Mouse (Mus musculus) limb, embryonic 10.5 days (tissue): Measurements from ENCODE around the gene Pik3ap1. TPM values are rescaled to one million over a fixed set of nuclear protein-coding genes. Genes with fewer than 3 reads are reported as not detected.
"Not testable (repeated sequence)": the region's sequence is repeated elsewhere in the genome, so short reads cannot be mapped to it uniquely, and the experiment has no call there.

Source experiments
- DNase-seq: peaks from one replicate; pipeline ENCODE4 v3.0.0-alpha.2; 2017; ENCODE audit warnings: low spot score
- H3K27ac ChIP-seq: fragments of 300-500 bp; sonication (generic); 2 replicates; pipeline ENCODE4 v1.5.1; 2016; ENCODE audit warnings: mild to moderate bottlenecking
- H3K27me3 ChIP-seq: fragments of 300-500 bp; sonication (generic); 2 replicates; pipeline ENCODE4 v1.6.1; 2016; ENCODE audit warnings: low read depth, mild to moderate bottlenecking; ENCODE audit not compliant: poor library complexity, severe bottlenecking
- H3K36me3 ChIP-seq: fragments of 300-500 bp; sonication (generic); 2 replicates; pipeline ENCODE4 v1.6.1; 2016; ENCODE audit warnings: mild to moderate bottlenecking, moderate library complexity
- H3K4me1 ChIP-seq: fragments of 300-500 bp; sonication (generic); 2 replicates; pipeline ENCODE4 v1.6.1; 2016
- H3K4me3 ChIP-seq: fragments of 300-500 bp; sonication (generic); 2 replicates; pipeline ENCODE4 v1.5.1; 2016; ENCODE audit warnings: mild to moderate bottlenecking, moderate library complexity
- H3K9me3 ChIP-seq: fragments of 300-500 bp; sonication (generic); replicated peaks from 2 replicates; pipeline ENCODE4 v1.6.1; 2016; ENCODE audit warnings: mild to moderate bottlenecking
- WGBS: fragments of 180-500 bp; shearing (Covaris S2); methylation state at CpG from one replicate; pipeline ENCODE4 v1.1.7; 2016; 5-methylcytosine and 5-hydroxymethylcytosine counted together
- polyA plus RNA-seq: library from polyadenylated mRNA; unstranded; fragments of >200 nt; fragmentation: Nextera tagmentation; extraction: Ambion mirVana; gene quantifications from 2 replicates; pipeline ENCODE4 v1.2.1, GENCODE M21; 2016

Gene Pik3ap1
- polyA plus RNA-seq, 1 experiment from 2014 or later: 0.96 TPM

DNA sequence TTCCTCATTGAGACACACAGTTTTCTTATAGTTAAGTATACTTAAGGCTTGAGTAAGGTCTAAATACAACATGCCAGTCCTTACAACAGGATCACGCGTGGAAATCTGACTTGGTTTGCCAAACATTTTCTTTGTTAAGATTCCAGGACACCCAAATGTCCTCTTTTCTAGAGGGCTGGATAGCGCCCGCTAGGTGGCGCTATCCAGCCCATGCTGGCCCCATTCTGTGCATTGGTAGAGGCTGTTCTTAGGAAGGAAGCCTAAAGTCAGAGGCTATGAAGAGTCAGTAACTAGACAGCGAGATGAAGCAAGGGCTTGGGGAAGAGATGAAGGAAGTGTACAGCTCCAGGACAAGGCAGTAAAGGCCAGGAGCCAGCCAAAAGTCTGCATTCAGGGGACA is 71.2 kb downstream of the Pik3ap1 start:
- H3K27me3 ChIP-seq: peaks cover 81% of the 10 kb centered on the region
- no peak for DNase-seq
- no peak overlapping the region for H3K27ac ChIP-seq
- H3K36me3 ChIP-seq: no peaks in the 10 kb centered on the region
- H3K4me1 ChIP-seq: peaks cover 28% of the 10 kb centered on the region
- H3K9me3 ChIP-seq: no peaks in the 10 kb centered on the region
- 22% methylated on average over 6 of the region's 6 CpGs for WGBS
- no peak overlapping the region for H3K4me3 ChIP-seq

DNA sequence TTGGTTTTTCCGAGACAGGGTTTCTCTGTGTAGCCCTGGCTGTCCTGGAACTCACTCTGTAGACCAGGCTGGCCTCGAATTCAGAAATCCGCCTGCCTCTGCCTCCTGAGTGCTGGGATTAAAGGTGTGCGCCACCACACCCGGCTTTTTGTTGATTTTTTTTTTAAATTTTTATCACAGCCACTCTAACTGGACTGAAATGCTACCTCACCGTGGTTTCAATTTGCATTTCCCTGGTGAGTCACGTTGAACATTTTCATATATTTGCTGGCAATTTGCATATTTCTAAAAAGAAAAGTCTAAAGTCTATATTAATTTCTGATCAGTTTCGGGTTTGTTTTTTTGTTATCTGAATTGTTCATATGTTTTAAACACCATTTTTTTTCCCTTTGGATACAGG is 72.3 kb downstream of the Pik3ap1 start:
- not testable (repeated sequence) for H3K27ac ChIP-seq, DNase-seq, H3K9me3 ChIP-seq, H3K4me3 ChIP-seq, H3K36me3 ChIP-seq
- Histone ChIP-seq H3K4me1 (peaks cover 28% of the 10 kb centered on the region), H3K27me3 (peaks cover 82% of the 10 kb centered on the region)
- WGBS: 95% methylated on average over 8 of the region's 8 CpGs

DNA sequence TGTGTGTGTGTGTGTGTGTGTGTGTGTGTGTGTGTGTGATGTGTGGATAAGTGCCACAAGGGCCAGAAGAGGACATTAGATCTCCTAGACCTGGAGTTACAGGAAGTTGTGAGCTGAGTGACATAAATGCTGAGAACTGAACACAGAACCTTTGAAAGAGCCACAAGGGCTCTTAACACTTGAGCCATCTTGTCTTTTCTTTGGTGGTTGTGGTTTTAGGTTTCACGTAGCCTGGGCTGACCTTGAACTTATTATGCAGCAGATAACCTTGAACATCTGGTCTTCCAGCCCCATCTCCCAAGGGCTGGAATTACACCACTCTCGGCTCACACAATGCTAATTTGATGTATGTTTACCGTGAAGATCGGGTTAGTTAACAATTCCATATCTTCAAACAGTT is 72.9 kb downstream of the Pik3ap1 start:
- H3K4me1 ChIP-seq: peaks cover 26% of the 10 kb centered on the region
- H3K27me3 ChIP-seq: peaks cover 84% of the 10 kb centered on the region
- H3K9me3 ChIP-seq: no peaks in the 10 kb centered on the region
- no peaks in the 10 kb centered on the region for H3K36me3 ChIP-seq
- no peak overlapping the region for H3K4me3 ChIP-seq
- no peak overlapping the region for H3K27ac ChIP-seq
- WGBS: 78% methylated on average over 4 of the region's 4 CpGs
- no peak for DNase-seq

DNA sequence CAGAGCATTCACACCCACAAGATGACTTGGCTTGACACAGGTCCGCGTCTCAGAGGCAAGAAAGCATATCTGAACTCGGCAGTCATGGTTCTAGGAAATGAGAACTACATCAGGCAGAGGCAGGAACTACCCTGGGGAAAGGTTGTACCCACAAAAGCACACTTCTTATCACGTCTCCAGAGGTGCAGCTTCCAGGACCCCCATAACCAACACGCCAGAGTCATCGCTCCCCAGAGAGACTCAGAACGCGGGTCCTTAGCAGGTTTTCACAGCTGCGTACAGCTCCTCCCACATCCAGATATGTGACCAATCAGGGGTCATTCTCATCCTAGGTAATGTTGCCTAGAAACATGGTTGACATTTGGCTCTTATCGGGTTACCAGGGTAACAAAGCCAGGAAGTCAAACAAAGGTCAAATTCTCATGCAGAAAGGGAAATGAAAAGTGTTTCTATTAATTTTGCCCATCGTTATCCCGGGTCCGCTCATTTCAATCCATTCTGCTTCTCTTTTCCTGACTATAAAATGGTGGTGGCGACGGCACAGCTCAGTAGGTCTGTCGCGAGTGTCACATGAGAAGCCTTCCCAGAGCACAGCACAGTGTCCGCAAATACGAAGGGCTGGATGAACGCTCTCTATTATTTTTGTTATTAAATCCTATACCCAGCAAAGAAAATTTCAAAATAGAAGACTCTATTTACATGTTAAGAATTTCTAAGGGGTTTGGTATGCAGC is 73.8 kb downstream of the Pik3ap1 start:
- no peak overlapping the region for H3K27ac ChIP-seq
- peaks cover 84% of the 10 kb centered on the region for H3K27me3 ChIP-seq
- H3K4me3 ChIP-seq: peak overlapping the region; percentile 37
- no peak for DNase-seq
- 34% methylated on average over 20 of the region's 20 CpGs for WGBS
- no peaks in the 10 kb centered on the region for H3K9me3 ChIP-seq
- peaks cover 18% of the 10 kb centered on the region; the same call in 1 of the 2 replicates for H3K4me1 ChIP-seq
- H3K36me3 ChIP-seq: no peaks in the 10 kb centered on the region

DNA sequence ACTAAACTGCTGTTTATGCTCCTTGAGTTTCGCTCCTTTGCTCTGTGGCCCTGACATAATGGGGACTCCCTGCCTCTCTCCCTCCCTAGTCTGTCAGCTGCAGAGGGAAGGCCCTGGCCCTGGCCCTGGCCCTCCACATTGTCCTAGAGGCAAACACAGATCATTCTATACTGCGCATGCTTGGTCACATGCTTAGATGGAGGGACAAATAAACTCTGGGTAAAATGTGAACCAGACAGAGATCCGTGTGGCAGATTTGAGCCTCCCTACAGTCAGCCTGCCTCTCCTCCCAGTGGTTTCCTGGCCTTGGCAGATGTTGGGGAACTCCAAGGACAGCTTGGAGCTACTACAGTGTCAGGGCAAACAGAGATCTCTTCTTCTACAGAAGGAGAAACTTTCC is 81.0 kb downstream of the Pik3ap1 start:
- no peak for DNase-seq
- peaks cover 48% of the 10 kb centered on the region for H3K4me1 ChIP-seq
- H3K36me3 ChIP-seq: no peaks in the 10 kb centered on the region
- H3K9me3 ChIP-seq: no peaks in the 10 kb centered on the region
- 68% methylated on average over 3 of the region's 3 CpGs for WGBS
- H3K27me3 ChIP-seq: peaks cover 95% of the 10 kb centered on the region
- H3K4me3 ChIP-seq: no peak overlapping the region
- H3K27ac ChIP-seq: peak overlapping the region; percentile 59; the same call in 1 of the 2 replicates

DNA sequence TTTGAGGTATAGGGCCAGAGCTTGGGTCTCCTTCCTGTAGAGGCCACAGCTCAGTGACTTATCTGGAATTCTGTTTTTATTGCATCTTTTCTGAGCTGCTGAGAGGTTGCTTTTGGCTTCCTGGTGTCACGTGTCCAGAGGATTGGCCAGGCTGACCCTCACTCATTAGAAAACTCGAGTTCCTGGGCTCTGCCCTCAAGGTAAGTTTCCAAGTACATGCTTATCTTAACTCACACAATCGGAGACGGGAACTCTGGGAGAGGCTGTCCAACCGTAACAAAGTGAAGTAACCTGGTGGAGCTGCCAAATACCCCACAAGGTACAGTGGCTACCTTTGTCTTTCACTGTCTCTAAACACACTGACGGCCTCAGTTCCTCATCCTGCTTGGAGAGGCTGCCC is 81.5 kb downstream of the Pik3ap1 start:
- no peak for DNase-seq
- H3K4me3 ChIP-seq: no peak overlapping the region
- peak overlapping the region; percentile 59; the same call in 1 of the 2 replicates for H3K27ac ChIP-seq
- H3K4me1 ChIP-seq: peaks cover 48% of the 10 kb centered on the region
- H3K36me3 ChIP-seq: no peaks in the 10 kb centered on the region
- WGBS: 56% methylated on average over 6 of the region's 6 CpGs
- no peaks in the 10 kb centered on the region for H3K9me3 ChIP-seq
- peaks cover 95% of the 10 kb centered on the region for H3K27me3 ChIP-seq

DNA sequence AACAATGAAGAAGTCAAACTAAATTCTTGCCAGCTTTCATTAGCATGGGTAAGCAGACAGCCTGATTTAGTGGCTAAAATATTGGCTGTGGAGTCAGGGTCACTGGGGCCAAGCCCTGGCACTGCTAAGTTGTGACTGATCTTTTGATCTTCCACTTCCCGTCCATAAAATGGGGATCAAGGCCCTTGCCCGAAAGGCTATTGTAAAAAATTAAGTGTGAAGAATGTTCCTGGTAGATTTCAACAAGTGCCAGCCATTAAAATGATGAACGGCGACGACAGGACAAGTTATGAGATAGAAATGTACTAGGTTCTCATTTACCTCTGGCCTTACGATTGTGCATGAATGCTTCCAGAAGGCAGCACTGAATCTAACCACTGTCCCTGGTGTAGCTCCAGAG is 83.0 kb downstream of the Pik3ap1 start:
- Histone ChIP-seq H3K36me3 (no peaks in the 10 kb centered on the region), H3K27me3 (peaks cover 95% of the 10 kb centered on the region), H3K27ac (no peak overlapping the region), H3K9me3 (no peaks in the 10 kb centered on the region), H3K4me1 (peaks cover 48% of the 10 kb centered on the region), H3K4me3 (no peak overlapping the region)
- 24% methylated on average over 6 of the region's 6 CpGs for WGBS
- peak; percentile 83 for DNase-seq

DNA sequence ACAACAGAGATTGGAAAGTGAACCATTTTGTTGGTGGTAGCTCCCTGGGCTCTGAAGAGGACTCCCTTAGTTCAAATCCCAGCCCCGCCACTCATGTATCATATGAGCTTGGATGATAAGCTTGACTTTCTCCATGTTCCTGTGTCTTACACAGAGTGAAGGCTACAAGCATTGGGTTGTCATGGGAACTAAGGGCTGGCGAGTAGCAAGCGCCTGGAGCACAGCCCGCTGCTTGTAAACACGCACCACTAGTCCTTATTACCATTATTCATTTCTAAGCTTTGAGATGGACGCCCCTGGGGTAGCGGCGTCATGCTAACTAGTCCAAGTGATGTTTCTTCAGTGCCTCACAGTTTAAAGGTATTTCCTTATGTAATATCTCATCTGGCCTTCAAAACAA is 85.5 kb downstream of the Pik3ap1 start:
- no peaks in the 10 kb centered on the region for H3K9me3 ChIP-seq
- peaks cover 43% of the 10 kb centered on the region for H3K4me1 ChIP-seq
- WGBS: 89% methylated on average over 8 of the region's 8 CpGs
- peaks cover 95% of the 10 kb centered on the region for H3K27me3 ChIP-seq
- no peak overlapping the region for H3K27ac ChIP-seq
- DNase-seq: no peak
- no peak overlapping the region for H3K4me3 ChIP-seq
- H3K36me3 ChIP-seq: no peaks in the 10 kb centered on the region

DNA sequence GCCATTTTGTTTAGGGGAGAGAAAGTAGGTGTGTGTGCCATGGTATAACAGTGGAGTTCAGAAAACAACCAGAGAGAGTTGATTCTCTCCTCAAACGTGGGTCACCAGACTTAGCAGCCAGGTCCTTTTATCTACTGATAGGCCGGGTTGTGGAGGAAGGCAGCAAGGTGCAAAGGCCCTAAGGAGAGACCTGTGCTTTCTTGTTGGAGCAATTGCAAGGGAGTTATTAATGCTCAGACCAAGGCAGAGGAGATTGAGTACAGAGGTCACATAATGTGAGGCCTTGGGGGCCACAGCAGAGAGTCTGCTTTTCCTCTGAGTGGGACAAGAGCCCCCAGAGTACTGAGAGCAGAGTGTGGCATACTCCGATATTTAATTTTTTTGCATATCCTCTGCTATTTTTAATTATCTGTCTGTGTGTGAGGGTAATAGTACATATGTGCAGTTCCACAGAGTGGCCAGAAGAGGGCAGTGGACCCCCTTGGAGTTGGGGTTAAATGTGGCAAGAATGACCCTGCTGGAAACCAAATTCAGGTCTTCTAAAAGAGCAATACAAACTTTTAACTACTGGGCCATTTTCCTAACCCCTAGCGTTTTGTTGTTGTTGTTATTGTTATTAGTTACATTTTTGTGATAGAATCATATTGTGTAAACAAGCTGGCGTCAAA is 93.8 kb downstream of the Pik3ap1 start:
- H3K27ac ChIP-seq: no peak overlapping the region
- no peaks in the 10 kb centered on the region for H3K4me1 ChIP-seq
- DNase-seq: no peak
- no peaks in the 10 kb centered on the region for H3K9me3 ChIP-seq
- 56% methylated on average over 5 of the region's 5 CpGs for WGBS
- peaks cover 93% of the 10 kb centered on the region for H3K27me3 ChIP-seq
- H3K36me3 ChIP-seq: no peaks in the 10 kb centered on the region
- no peak overlapping the region for H3K4me3 ChIP-seq

DNA sequence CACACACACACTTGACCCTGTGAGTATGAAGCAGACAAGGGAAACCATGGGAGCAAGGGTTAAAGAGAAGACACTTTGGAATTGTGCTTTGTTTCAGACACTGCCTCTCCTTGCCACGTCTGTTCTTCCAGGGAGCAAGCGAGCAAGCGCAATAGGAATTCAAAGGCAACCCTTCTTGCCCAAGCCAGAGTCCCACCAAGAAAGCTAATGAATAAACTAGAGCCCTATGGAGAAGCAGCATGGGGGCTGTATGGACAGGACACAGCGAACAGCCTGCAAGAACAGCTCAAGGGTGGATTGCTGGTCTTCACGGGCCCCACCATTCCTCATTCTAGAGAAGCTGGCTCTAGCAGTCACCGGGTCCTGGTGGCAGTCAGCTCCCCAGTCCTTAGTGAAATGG is 96.3 kb downstream of the Pik3ap1 start:
- no peaks in the 10 kb centered on the region for H3K36me3 ChIP-seq
- peaks cover 13% of the 10 kb centered on the region for H3K4me1 ChIP-seq
- no peaks in the 10 kb centered on the region for H3K9me3 ChIP-seq
- no peak for DNase-seq
- no peak overlapping the region for H3K4me3 ChIP-seq
- no peak overlapping the region for H3K27ac ChIP-seq
- peaks cover 91% of the 10 kb centered on the region for H3K27me3 ChIP-seq
- 80% methylated on average over 6 of the region's 6 CpGs for WGBS

DNA sequence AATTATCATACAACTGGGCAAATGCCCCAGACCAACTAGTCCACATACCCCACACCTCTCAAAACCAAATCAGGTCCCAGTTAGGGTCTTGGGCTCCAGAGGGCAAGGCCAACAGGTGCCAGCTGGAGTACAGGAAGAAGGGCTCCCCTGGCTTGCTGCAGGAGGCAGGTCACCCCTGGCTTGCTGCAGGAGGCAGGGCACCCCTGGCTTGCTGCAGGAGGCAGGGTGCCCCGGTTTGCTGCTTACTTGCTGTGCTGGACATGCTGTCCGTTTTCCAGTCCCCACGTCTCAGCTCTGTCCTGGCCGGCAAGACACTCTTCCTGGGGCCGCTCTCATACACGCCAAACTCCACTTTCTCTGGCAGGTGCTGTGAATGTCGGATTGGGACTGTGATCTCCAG is 97.7 kb downstream of the Pik3ap1 start:
- WGBS: 88% methylated on average over 7 of the region's 7 CpGs
- Histone ChIP-seq H3K4me1 (peaks cover 14% of the 10 kb centered on the region), H3K4me3 (no peak overlapping the region), H3K36me3 (no peaks in the 10 kb centered on the region), H3K9me3 (no peaks in the 10 kb centered on the region), H3K27me3 (peaks cover 86% of the 10 kb centered on the region), H3K27ac (no peak overlapping the region)
- no peak for DNase-seq

DNA sequence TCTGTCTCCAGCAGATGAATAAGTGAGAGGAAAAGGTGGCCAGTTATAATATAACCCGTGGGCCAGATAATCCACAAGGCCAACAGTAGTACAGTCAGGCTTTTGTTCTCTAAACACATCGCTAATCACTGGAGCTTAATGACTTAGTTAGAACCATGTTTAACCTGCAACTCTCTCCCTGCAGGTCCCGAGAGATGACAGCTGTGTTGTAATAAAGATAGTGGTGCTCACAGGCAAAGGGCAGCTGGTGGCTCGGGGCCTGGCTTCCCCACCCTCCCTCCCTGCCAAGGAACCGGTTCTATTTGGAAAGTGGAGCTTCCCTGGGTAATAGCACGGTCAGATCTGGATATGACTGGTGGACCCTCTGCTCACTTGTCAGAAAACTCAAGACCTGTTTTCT is 100.4 kb downstream of the Pik3ap1 start:
- peaks cover 16% of the 10 kb centered on the region for H3K4me1 ChIP-seq
- no peak overlapping the region for H3K27ac ChIP-seq
- H3K4me3 ChIP-seq: no peak overlapping the region
- H3K9me3 ChIP-seq: no peaks in the 10 kb centered on the region
- no peak for DNase-seq
- no peaks in the 10 kb centered on the region for H3K36me3 ChIP-seq
- peaks cover 71% of the 10 kb centered on the region for H3K27me3 ChIP-seq
- 47% methylated on average over 6 of the region's 6 CpGs for WGBS

DNA sequence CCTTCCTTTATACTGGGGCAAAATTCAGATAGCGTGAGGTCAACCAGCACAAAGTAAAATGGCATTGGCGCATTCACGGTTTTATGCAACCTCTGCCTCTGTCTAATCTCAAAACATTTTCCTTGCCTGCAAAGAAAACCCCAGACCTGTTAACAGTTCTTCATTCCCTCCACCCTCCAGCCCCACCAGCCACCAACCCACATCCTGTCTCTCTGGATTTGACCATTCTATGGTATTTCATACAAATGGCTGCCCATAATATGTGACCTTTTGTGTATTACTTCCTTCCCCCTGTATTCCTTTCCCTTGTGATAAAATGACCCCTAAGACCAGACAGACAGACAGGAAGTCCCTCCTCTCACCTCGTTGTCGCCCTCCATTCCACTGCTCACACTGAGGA is 102.2 kb downstream of the Pik3ap1 start:
- Histone ChIP-seq H3K36me3 (no peaks in the 10 kb centered on the region), H3K4me3 (no peak overlapping the region), H3K9me3 (no peaks in the 10 kb centered on the region), H3K4me1 (peaks cover 16% of the 10 kb centered on the region), H3K27ac (no peak overlapping the region), H3K27me3 (peaks cover 61% of the 10 kb centered on the region)
- WGBS: 78% methylated on average over 5 of the region's 5 CpGs
- DNase-seq: no peak
